Mouse (Mus musculus) forebrain, embryonic 13.5 days (tissue): ENCODE results near the gene Cadm3. TPM values are rescaled to one million over a fixed set of nuclear protein-coding genes. Genes with fewer than 3 reads are reported as not detected.
"Not testable (repeated sequence)": the region's sequence is repeated elsewhere in the genome, so short reads cannot be mapped to it uniquely, and the experiment has no call there.

Experiments used
- ATAC-seq: fragments of 200-750 bp; cut with Nextera tagmentation; 2 replicates; pipeline ENCODE4 v1.8.0; 2017
- H3K27ac ChIP-seq: fragments of 300-500 bp; sonication (generic); 2 replicates; pipeline ENCODE4 v1.5.1; 2015; ENCODE audit warnings: inconsistent platforms, mild to moderate bottlenecking, moderate library complexity
- H3K27me3 ChIP-seq: fragments of 300-500 bp; sonication (generic); 2 replicates; pipeline ENCODE4 v1.6.1; 2015; ENCODE audit warnings: mild to moderate bottlenecking, inconsistent platforms
- H3K36me3 ChIP-seq: fragments of 300-500 bp; sonication (generic); 2 replicates; pipeline ENCODE4 v1.6.1; 2015; ENCODE audit warnings: mild to moderate bottlenecking, inconsistent platforms; ENCODE audit not compliant: poor library complexity, severe bottlenecking
- H3K4me1 ChIP-seq: fragments of 300-500 bp; sonication (generic); 2 replicates; pipeline ENCODE4 v1.6.1; 2015; ENCODE audit warnings: inconsistent platforms
- H3K4me2 ChIP-seq: fragments of 300-500 bp; sonication (generic); 2 replicates; pipeline ENCODE4 v1.6.1; 2015; ENCODE audit warnings: inconsistent platforms, mild to moderate bottlenecking, moderate library complexity
- H3K4me3 ChIP-seq: fragments of 300-500 bp; sonication (generic); 2 replicates; pipeline ENCODE4 v1.5.1; 2015; ENCODE audit warnings: mild to moderate bottlenecking, inconsistent platforms
- H3K9ac ChIP-seq: fragments of 300-500 bp; sonication (generic); 2 replicates; pipeline ENCODE4 v1.6.1; 2015; ENCODE audit warnings: mild to moderate bottlenecking, inconsistent platforms
- H3K9me3 ChIP-seq: fragments of 300-500 bp; sonication (generic); replicated peaks from 2 replicates; pipeline ENCODE4 v1.6.1; 2016; ENCODE audit warnings: inconsistent platforms
- WGBS: fragments of 180-500 bp; shearing (Covaris S2); methylation state at CpG from one replicate; pipeline ENCODE4 v1.1.7; 2015; 5-methylcytosine and 5-hydroxymethylcytosine counted together
- polyA plus RNA-seq: library from polyadenylated mRNA; unstranded; fragments of >200 nt; fragmentation: Nextera tagmentation; extraction: Ambion mirVana; gene quantifications from 2 replicates; pipeline ENCODE4 v1.2.1, GENCODE M21; 2015

Cadm3 gene
- polyA plus RNA-seq, 1 experiment from 2014 or later = 17.5 TPM

DNA sequence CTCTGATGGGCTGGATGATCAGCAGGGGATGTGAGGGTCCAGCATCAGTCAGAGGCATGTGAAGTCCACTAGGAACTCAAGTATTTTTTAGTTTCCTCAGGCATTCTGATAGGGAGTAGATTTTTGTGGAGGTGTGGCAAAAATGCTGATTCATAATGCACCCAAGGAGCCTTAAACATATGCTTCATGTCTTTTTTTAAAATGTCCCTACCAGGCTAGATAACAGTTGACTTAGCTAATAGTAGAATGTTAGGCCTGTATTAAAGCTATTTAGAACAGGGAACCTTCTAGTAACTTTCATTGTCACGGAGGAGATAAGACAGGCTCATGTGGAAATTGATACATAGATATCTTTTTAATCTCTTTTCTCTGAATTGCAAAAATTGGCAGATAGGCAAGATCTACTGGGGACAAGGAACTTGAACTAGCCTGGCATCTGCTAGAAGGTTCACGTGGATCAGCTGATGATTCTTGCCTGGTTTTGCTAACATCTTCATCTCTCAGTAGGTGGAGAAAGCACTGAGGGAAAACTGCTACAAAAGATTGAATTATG, 49.5 kb downstream of the Cadm3 start:
- Histone ChIP-seq H3K27ac (no peak overlapping the region), H3K4me1 (peaks cover 8% of the 10 kb centered on the region), H3K4me3 (no peak overlapping the region), H3K36me3 (no peaks in the 10 kb centered on the region), H3K9me3 (no peaks in the 10 kb centered on the region), H3K9ac (no peak overlapping the region), H3K27me3 (no peaks in the 10 kb centered on the region), H3K4me2 (no peak overlapping the region)
- WGBS = 91% methylated on average over 2 of the region's 2 CpGs
- ATAC-seq = no peak

DNA sequence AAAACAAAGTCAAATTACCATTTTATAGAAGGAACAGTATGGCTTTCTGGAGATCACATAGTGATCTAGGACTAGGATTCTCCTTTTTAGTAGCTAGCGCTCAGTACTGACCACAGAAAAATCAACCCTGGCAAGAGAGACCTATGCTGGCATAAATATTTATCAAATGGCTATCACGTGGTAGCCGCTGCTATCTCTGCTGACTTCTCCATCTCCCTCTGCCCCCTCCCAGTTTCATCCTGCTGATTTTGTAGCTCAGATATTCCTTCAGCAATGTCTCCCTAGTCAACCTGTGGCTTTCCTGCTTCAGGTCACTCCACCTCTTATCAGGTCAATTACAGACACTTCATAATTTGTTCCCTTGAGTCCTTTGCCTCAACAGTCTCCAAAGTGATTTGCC, 51.8 kb downstream of the Cadm3 start:
- Histone ChIP-seq H3K36me3 (no peaks in the 10 kb centered on the region), H3K4me1 (no peaks in the 10 kb centered on the region), H3K9ac (no peak overlapping the region), H3K27ac (no peak overlapping the region), H3K9me3 (no peaks in the 10 kb centered on the region), H3K4me2 (no peak overlapping the region), H3K27me3 (no peaks in the 10 kb centered on the region), H3K4me3 (no peak overlapping the region)
- WGBS = 91% methylated on average over 3 of the region's 3 CpGs
- ATAC-seq = no peak

- H3K4me1 ChIP-seq, H3K9me3 ChIP-seq, H3K36me3 ChIP-seq, H3K27me3 ChIP-seq, H3K27ac ChIP-seq, H3K4me3 ChIP-seq, H3K4me2 ChIP-seq, H3K9ac ChIP-seq, ATAC-seq: not testable (repeated sequence)
- 87% methylated on average over 7 of the region's 7 CpGs for WGBS
Observed at GRCm38 (mm10) chr1:173313535-173314050, 53.9 kb downstream of the Cadm3 start.

DNA sequence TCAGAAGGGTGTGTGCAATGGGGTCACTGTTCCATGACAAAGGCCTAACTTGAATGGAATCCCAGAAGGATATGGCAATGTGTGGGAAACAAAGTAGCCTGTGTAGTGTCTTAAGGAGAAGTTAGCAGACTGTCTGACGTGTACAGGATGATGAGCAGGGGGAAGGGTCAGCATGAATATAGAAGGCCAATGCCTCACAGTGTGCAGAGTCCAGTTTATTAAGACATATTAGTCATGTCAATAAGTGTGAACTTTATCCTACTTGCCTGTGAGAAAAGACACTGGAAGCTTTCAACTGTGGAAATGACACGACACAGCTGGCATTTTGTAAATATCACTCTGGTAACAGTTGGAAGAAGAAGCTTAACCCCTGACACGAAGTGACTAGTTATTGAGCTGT, 64.7 kb downstream of the Cadm3 start:
- not testable (repeated sequence) for ATAC-seq, H3K4me3 ChIP-seq, H3K27me3 ChIP-seq, H3K4me2 ChIP-seq, H3K9ac ChIP-seq, H3K36me3 ChIP-seq, H3K9me3 ChIP-seq, H3K4me1 ChIP-seq, H3K27ac ChIP-seq
- 62% methylated on average over 3 of the region's 3 CpGs for WGBS

Other genes starting within 250 kb of the Cadm3 start
- gene Olfr1408, start 230.3 kb downstream of the Cadm3 start, polyA plus RNA-seq = not detected in 2 replicates
- gene Olfr1406, start 177.1 kb downstream of the Cadm3 start, polyA plus RNA-seq = not detected in 2 replicates
- gene Olfr218, start 169.9 kb downstream of the Cadm3 start, polyA plus RNA-seq = not detected in 2 replicates
- gene Olfr1404, start 155.3 kb downstream of the Cadm3 start, polyA plus RNA-seq = not detected in 2 replicates
- not detected in 2 replicates for gene Fcer1a, start 140.5 kb downstream of the Cadm3 start, polyA plus RNA-seq
- gene Olfr418, start 101.7 kb downstream of the Cadm3 start, polyA plus RNA-seq = not detected in 2 replicates
- not detected in 2 replicates for gene Mptx2, start 89.9 kb downstream of the Cadm3 start, polyA plus RNA-seq
- 8.0 and 10.3 TPM in 2 replicates for gene Ackr1, start 33.9 kb downstream of the Cadm3 start, polyA plus RNA-seq
- 7.3 and 7.6 TPM in 2 replicates for gene Aim2, start 16.8 kb downstream of the Cadm3 start, polyA plus RNA-seq
- gene Ifi206, start 123.3 kb upstream of the Cadm3 start, polyA plus RNA-seq = not detected in 2 replicates
- not detected in 2 replicates for gene Ifi214, start 168.3 kb upstream of the Cadm3 start, polyA plus RNA-seq
- not detected in 2 replicates for gene Ifi213, start 231.6 kb upstream of the Cadm3 start, polyA plus RNA-seq